In genomic region chr19:41896319-41896711, GRCm38 (mm10) we compare ENCODE assay signal across 8 mouse cellular contexts. TPM values are rescaled to one million over a fixed set of nuclear protein-coding genes. Genes with fewer than 3 reads are reported as not detected.
DNase-seq lines count a peak whose midpoint lies in the region; ATAC-seq and TF ChIP-seq lines count a peak whose summit lies in the region.

No protein-coding gene starts in this region.

- no peak for TF ChIP-seq POLR2A in embryonic fibroblast, embryonic 13.5 days (IDR thresholded peaks at IDR 0.05; ENCODE audit: low read depth, low read length)

- 16% methylated on average over 18 of the region's 18 CpGs for WGBS in lung, embryonic 14.5 days
- 23% methylated on average over 18 of the region's 18 CpGs for WGBS in limb, embryonic 10.5 days
- 18% methylated on average over 18 of the region's 18 CpGs for WGBS in neural tube, embryonic 14.5 days

- H3K4me1 ChIP-seq in lung, embryonic 14.5 days (ENCODE audit: insufficient read depth): 0 out of 2 replicates have a peak, but pooled peaks cover 6% of the 10 kb centered on the region
- 0 out of 2 replicates have a peak, but pooled peaks cover 3% of the 10 kb centered on the region for H3K4me1 ChIP-seq in embryonic fibroblast, embryonic 13.5 days (ENCODE audit: control insufficient read depth, insufficient read depth, low read length)
- peaks cover 16% of the 10 kb centered on the region for H3K4me1 ChIP-seq in limb, embryonic 10.5 days
- peaks cover 13% of the 10 kb centered on the region for H3K4me1 ChIP-seq in neural tube, embryonic 14.5 days (ENCODE audit: control insufficient read depth, insufficient read depth, low read length)

- H3K4me3 ChIP-seq in lung, embryonic 14.5 days (ENCODE audit: low read depth, low read length): peak overlapping the region; percentile 82
- peak overlapping the region; percentile 80 for H3K4me3 ChIP-seq in embryonic fibroblast, embryonic 13.5 days (ENCODE audit: insufficient read depth, low read length)
- H3K4me3 ChIP-seq in limb, embryonic 10.5 days: peak overlapping the region; percentile 92
- peak overlapping the region; percentile 80 for H3K4me3 ChIP-seq in neural tube, embryonic 14.5 days (ENCODE audit: low read depth, low read length)

- H3K36me3 ChIP-seq in lung, embryonic 14.5 days (ENCODE audit: insufficient read depth): no peaks in the 10 kb centered on the region; the same call in 1 of the 2 replicates
- peaks cover 18% of the 10 kb centered on the region for H3K36me3 ChIP-seq in limb, embryonic 10.5 days
- no peaks in the 10 kb centered on the region for H3K36me3 ChIP-seq in neural tube, embryonic 14.5 days (ENCODE audit: control insufficient read depth, insufficient read depth, low read length)

- no peaks in the 10 kb centered on the region for H3K9me3 ChIP-seq in lung, embryonic 14.5 days (ENCODE audit: low read depth, low read length)
- H3K9me3 ChIP-seq in limb, embryonic 10.5 days (replicated peaks): no peaks in the 10 kb centered on the region
- H3K9me3 ChIP-seq in neural tube, embryonic 14.5 days (ENCODE audit: control insufficient read depth, low read length): no peaks in the 10 kb centered on the region

- no peak overlapping the region for H3K27ac ChIP-seq in lung, embryonic 14.5 days (ENCODE audit: low read depth)
- H3K27ac ChIP-seq in embryonic fibroblast, embryonic 13.5 days (ENCODE audit: insufficient read depth, low read length): no peak overlapping the region
- 0 out of 2 replicates have a peak overlapping the region, but pooled peaks have one; percentile 20 for H3K27ac ChIP-seq in limb, embryonic 10.5 days
- H3K27ac ChIP-seq in neural tube, embryonic 14.5 days (ENCODE audit: low read depth, low read length): no peak overlapping the region

- peak overlapping the region; percentile 65 for H3K4me2 ChIP-seq in lung, embryonic 14.5 days
- H3K4me2 ChIP-seq in neural tube, embryonic 14.5 days (ENCODE audit: low read depth, low read length): peak overlapping the region; percentile 92

- peak overlapping the region; percentile 60 for H3K9ac ChIP-seq in lung, embryonic 14.5 days
- peak overlapping the region; percentile 32; the same call in 1 of the 2 replicates for H3K9ac ChIP-seq in neural tube, embryonic 14.5 days (replicated peaks; ENCODE audit: low read depth, low read length)

- ATAC-seq in lung, embryonic 14.5 days (ENCODE audit: insufficient read depth): 0 out of 2 replicates have a peak, but pooled peaks have one; percentile 26
- peak; percentile 44; the same call in 1 of the 2 replicates for ATAC-seq in neural tube, embryonic 14.5 days (ENCODE audit: low read depth)

- no peak for TF ChIP-seq CTCF in lung, embryonic 14.5 days (IDR thresholded peaks at IDR 0.05; ENCODE audit: low read depth)
- TF ChIP-seq CTCF in embryonic fibroblast, embryonic 13.5 days (IDR thresholded peaks at IDR 0.05; ENCODE audit: borderline replicate concordance, insufficient read depth, low read length): no peak

- DNase-seq in lung, embryonic 14.5 days: no peak
- no peak for DNase-seq in lung, postnatal 25 days (ENCODE audit: low spot score)
- no peak for DNase-seq in limb, embryonic 10.5 days (ENCODE audit: low spot score)
- no peak for DNase-seq in right cerebral cortex, postnatal 14 days
- DNase-seq in B cell, adult 2 months: no peak
- DNase-seq in thymus, postnatal 4 days: no peak

- no peaks in the 10 kb centered on the region for H3K27me3 ChIP-seq in lung, embryonic 14.5 days (ENCODE audit: insufficient read depth, low read length)
- no peaks in the 10 kb centered on the region for H3K27me3 ChIP-seq in limb, embryonic 10.5 days (ENCODE audit: low read depth, poor library complexity, severe bottlenecking)
- H3K27me3 ChIP-seq in neural tube, embryonic 14.5 days (ENCODE audit: control insufficient read depth, insufficient read depth, low read length): no peaks in the 10 kb centered on the region

RNA-seq across cellular contexts. Expression of gene Rrp12, which starts 0.3 kb away (rescaled TPM):
- polyA plus RNA-seq in lung, embryonic 14.5 days (2014; fragmentation: Nextera tagmentation; extraction: Ambion mirVana): 13.6 and 15.6 TPM in 2 replicates
- polyA plus RNA-seq in embryonic fibroblast, embryonic 13.5 days (2011; ENCODE audit: insufficient read length, low read depth, missing spikeins): 11.3 and 12.8 TPM in 2 replicates
- 31.9 and 39.8 TPM in 2 replicates for polyA plus RNA-seq in limb, embryonic 10.5 days (2016; fragmentation: Nextera tagmentation; extraction: Ambion mirVana)
- polyA plus RNA-seq in neural tube, embryonic 14.5 days (2014; fragmentation: Nextera tagmentation; extraction: Ambion mirVana): 10.7 and 14.7 TPM in 2 replicates

RNA-seq across cellular contexts. Expression of gene Pgam1, which starts 15.4 kb away (rescaled TPM):
- polyA plus RNA-seq in lung, embryonic 14.5 days (2014; fragmentation: Nextera tagmentation; extraction: Ambion mirVana): 662 and 692 TPM in 2 replicates
- polyA plus RNA-seq in embryonic fibroblast, embryonic 13.5 days (2011; ENCODE audit: insufficient read length, low read depth, missing spikeins): 403 and 492 TPM in 2 replicates
- 900 and 1,117 TPM in 2 replicates for polyA plus RNA-seq in limb, embryonic 10.5 days (2016; fragmentation: Nextera tagmentation; extraction: Ambion mirVana)
- polyA plus RNA-seq in neural tube, embryonic 14.5 days (2014; fragmentation: Nextera tagmentation; extraction: Ambion mirVana): 521 and 528 TPM in 2 replicates

RNA-seq across cellular contexts. Expression of gene Exosc1, which starts 36.9 kb away (rescaled TPM):
- polyA plus RNA-seq in lung, embryonic 14.5 days (2014; fragmentation: Nextera tagmentation; extraction: Ambion mirVana): 84.5 and 93.0 TPM in 2 replicates
- polyA plus RNA-seq in embryonic fibroblast, embryonic 13.5 days (2011; ENCODE audit: insufficient read length, low read depth, missing spikeins): 49.8 and 50.9 TPM in 2 replicates
- 91.7 and 102 TPM in 2 replicates for polyA plus RNA-seq in limb, embryonic 10.5 days (2016; fragmentation: Nextera tagmentation; extraction: Ambion mirVana)
- polyA plus RNA-seq in neural tube, embryonic 14.5 days (2014; fragmentation: Nextera tagmentation; extraction: Ambion mirVana): 60.7 and 69.2 TPM in 2 replicates

RNA-seq across cellular contexts. Expression of gene Zdhhc16, which starts 37.0 kb away (rescaled TPM):
- 73.4 and 80.8 TPM in 2 replicates for polyA plus RNA-seq in lung, embryonic 14.5 days (2014; fragmentation: Nextera tagmentation; extraction: Ambion mirVana)
- 65.7 and 89.8 TPM in 2 replicates for polyA plus RNA-seq in embryonic fibroblast, embryonic 13.5 days (2011; ENCODE audit: insufficient read length, low read depth, missing spikeins)
- polyA plus RNA-seq in limb, embryonic 10.5 days (2016; fragmentation: Nextera tagmentation; extraction: Ambion mirVana): 92.0 and 96.5 TPM in 2 replicates
- polyA plus RNA-seq in neural tube, embryonic 14.5 days (2014; fragmentation: Nextera tagmentation; extraction: Ambion mirVana): 67.7 and 72.7 TPM in 2 replicates

RNA-seq across cellular contexts. Expression of gene Frat2, which starts 48.4 kb away (rescaled TPM):
- polyA plus RNA-seq in lung, embryonic 14.5 days (2014; fragmentation: Nextera tagmentation; extraction: Ambion mirVana): 2.4 and 2.6 TPM in 2 replicates
- polyA plus RNA-seq in embryonic fibroblast, embryonic 13.5 days (2011; ENCODE audit: insufficient read length, low read depth, missing spikeins): 0.56 TPM in 1 of 2 replicates, not detected in the other
- polyA plus RNA-seq in limb, embryonic 10.5 days (2016; fragmentation: Nextera tagmentation; extraction: Ambion mirVana): 1.9 and 3.0 TPM in 2 replicates
- 5.4 and 12.0 TPM in 2 replicates for polyA plus RNA-seq in neural tube, embryonic 14.5 days (2014; fragmentation: Nextera tagmentation; extraction: Ambion mirVana)
